Comparison of ENCODE assay signal across 9 mouse cellular contexts in the genomic region with DNA sequence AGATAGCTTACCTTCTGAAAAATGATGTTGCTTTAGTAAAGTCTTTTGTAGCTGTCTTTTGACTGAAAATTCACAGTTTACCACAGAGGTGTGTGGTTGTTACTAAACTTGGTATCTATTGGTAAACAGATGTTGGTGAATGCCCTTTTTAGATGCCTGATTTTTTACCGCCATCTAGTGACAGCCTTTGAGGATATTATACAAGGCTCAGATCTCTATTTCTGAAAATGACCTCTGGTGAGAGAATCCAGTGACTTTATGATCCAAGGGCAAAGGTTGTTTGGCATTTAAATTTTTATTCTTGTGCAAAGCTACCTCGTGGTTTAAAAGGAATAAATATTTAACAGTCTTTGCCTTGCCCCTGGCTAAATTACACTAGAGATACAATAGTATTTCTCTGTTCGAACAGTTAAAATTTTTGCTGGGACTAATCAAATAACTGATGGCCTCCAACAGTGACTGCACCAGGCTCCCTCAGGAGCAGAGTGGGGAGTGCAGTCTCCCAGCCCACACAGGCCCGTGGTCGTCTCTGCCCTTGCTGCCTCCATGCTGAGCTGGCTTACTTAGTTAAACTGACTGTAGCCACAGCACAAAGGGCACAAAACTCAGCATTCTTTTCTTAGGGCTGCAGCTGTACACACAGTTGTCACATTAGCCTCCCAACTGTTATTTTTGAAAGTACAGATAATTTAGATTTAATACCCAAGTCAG. TPM values are rescaled to one million over a fixed set of nuclear protein-coding genes. Genes with fewer than 3 reads are reported as not detected.
DNase-seq lines count a peak whose midpoint lies in the region; ATAC-seq and TF ChIP-seq lines count a peak whose summit lies in the region.
"Had no signal": no experiment of that assay in that cellular context is flagged by ENCODE, and none has a peak within 500 bp of the region (broad histone marks: within the 10 kb centered on the region; RNA-seq: fewer than 3 reads in every experiment).

No protein-coding gene starts in this region.

- H3K4me2 ChIP-seq in heart, embryonic 11.5 days = no peak overlapping the region
- H3K4me2 ChIP-seq: midbrain, embryonic 12.5 days had no signal

- no peaks in the 10 kb centered on the region for H3K36me3 ChIP-seq in heart, adult 2 months (ENCODE audit: control insufficient read depth, insufficient read depth, low read length)
- H3K36me3 ChIP-seq in heart, embryonic 11.5 days (ENCODE audit: control insufficient read depth, insufficient read depth, low read length) = 0 out of 2 replicates have a peak, but pooled peaks cover 10% of the 10 kb centered on the region

- no peak overlapping the region for H3K9ac ChIP-seq in heart, adult 2 months (ENCODE audit: low read depth, low read length)
- H3K9ac ChIP-seq in heart, embryonic 11.5 days (ENCODE audit: low read depth, low read length) = no peak overlapping the region
- H3K9ac ChIP-seq: midbrain, embryonic 12.5 days had no signal

- no peak overlapping the region for H3K4me3 ChIP-seq in heart, adult 2 months
- no peak overlapping the region for H3K4me3 ChIP-seq in heart, embryonic 11.5 days (ENCODE audit: low read depth, low read length)
- H3K4me3 ChIP-seq: midbrain, embryonic 12.5 days had no signal

- H3K4me1 ChIP-seq in heart, adult 2 months (ENCODE audit: control insufficient read depth, insufficient read depth, low read length) = no peaks in the 10 kb centered on the region
- H3K4me1 ChIP-seq in heart, embryonic 11.5 days (ENCODE audit: control insufficient read depth, insufficient read depth, low read length) = no peaks in the 10 kb centered on the region
- H3K4me1 ChIP-seq: midbrain, embryonic 12.5 days had no signal

- no peak for ATAC-seq in heart, embryonic 11.5 days (replicated peaks; ENCODE audit: insufficient number of reproducible peaks, low FRiP score, low TSS enrichment)
- no peak for ATAC-seq in cerebellum, adult (ENCODE audit: insufficient number of reproducible peaks, low FRiP score, low TSS enrichment)

- no peaks in the 10 kb centered on the region for H3K9me3 ChIP-seq in heart, embryonic 11.5 days (replicated peaks; ENCODE audit: control insufficient read depth, low read length)
- H3K9me3 ChIP-seq: midbrain, embryonic 12.5 days had no signal

- WGBS in heart, adult 2 months = 62% methylated on average over 5 of the region's 5 CpGs
- WGBS in heart, embryonic 11.5 days (ENCODE audit: insufficient replicate concordance) = 61% methylated on average over 5 of the region's 5 CpGs
- 25% methylated on average over 5 of the region's 5 CpGs for WGBS in large intestine, adult 2 months

- no peak for TF ChIP-seq EP300 in heart, adult 2 months (IDR thresholded peaks at IDR 0.05; ENCODE audit: insufficient read depth, low read depth, low read length)

- no peaks in the 10 kb centered on the region for H3K79me2 ChIP-seq in heart, adult 2 months (replicated peaks; ENCODE audit: control insufficient read depth, insufficient read depth, low read length)

- no peaks in the 10 kb centered on the region for H3K27me3 ChIP-seq in heart, adult 2 months (ENCODE audit: control insufficient read depth, insufficient read depth, low read length)
- H3K27me3 ChIP-seq in heart, embryonic 11.5 days (ENCODE audit: control insufficient read depth, insufficient read depth, low read length) = no peaks in the 10 kb centered on the region
- H3K27me3 ChIP-seq: midbrain, embryonic 12.5 days had no signal

- peak; percentile 80 for TF ChIP-seq CTCF in heart, adult 2 months (IDR thresholded peaks at IDR 0.05)

- no peak overlapping the region for H3K27ac ChIP-seq in heart, adult 2 months
- no peak overlapping the region for H3K27ac ChIP-seq in heart, embryonic 11.5 days (ENCODE audit: low read depth, low read length)
- H3K27ac ChIP-seq: midbrain, embryonic 12.5 days had no signal

- intact Hi-C loops in heart, adult 2 months (cut with DNase I) = loop anchor here (2.0 kb wide), 2 partner anchors 127 to 185 kb away; no protein-coding TSS in a partner anchor

- no peak for DNase-seq in heart, adult 2 months
- DNase-seq in A20 (ENCODE audit: low read depth, low spot score) = peak; percentile 45
- peak; percentile 34 for DNase-seq in embryo, embryonic 11 days
- peak; percentile 85 for DNase-seq in large intestine, adult 2 months (ENCODE audit: low read depth, low spot score)
- no peak for DNase-seq in spleen, postnatal 4 days (ENCODE audit: low spot score in 2 of 2)
- DNase-seq in right cerebral cortex, postnatal 36 days (ENCODE audit: low spot score in 2 of 2) = no peak

- TF ChIP-seq POLR2A in heart, adult 2 months (IDR thresholded peaks at IDR 0.05; ENCODE audit: insufficient read depth, low read depth, low read length) = no peak

RNA-seq across cellular contexts. Expression of gene Gclc, which starts 27.3 kb away (rescaled TPM):
- 10 to 100 TPM; 10.6 to 12.0 TPM for total RNA-seq in heart, adult 2 months (2021)
- polyA plus RNA-seq in heart, adult 2 months (2012; rRNA removed) = 6.6 and 9.3 TPM in 2 replicates
- polyA plus RNA-seq in heart, embryonic 11.5 days (2014; fragmentation: Nextera tagmentation; extraction: Ambion mirVana) = 12.3 and 13.3 TPM in 2 replicates
- polyA plus RNA-seq in large intestine, adult 2 months (2012; rRNA removed) = 10.5 and 17.0 TPM in 2 replicates

Comparison
In these comparisons a context has a peak if more than half of its experiments do, and no peak if none do; other contexts are left out.
1. DNase-seq: peak in A20 (single experiment), embryo, embryonic 11 days (single experiment) and large intestine, adult 2 months (single experiment); none in heart, adult 2 months (0 of 2), spleen, postnatal 4 days (0 of 2) and right cerebral cortex, postnatal 36 days (0 of 2).